Mouse (Mus musculus): Measurements from ENCODE around the gene Vti1a. TPM values are rescaled to one million over a fixed set of nuclear protein-coding genes. Genes with fewer than 3 reads are reported as not detected.

Vti1a gene
- polyA plus RNA-seq, 1 experiment: 17.8 TPM

DNA sequence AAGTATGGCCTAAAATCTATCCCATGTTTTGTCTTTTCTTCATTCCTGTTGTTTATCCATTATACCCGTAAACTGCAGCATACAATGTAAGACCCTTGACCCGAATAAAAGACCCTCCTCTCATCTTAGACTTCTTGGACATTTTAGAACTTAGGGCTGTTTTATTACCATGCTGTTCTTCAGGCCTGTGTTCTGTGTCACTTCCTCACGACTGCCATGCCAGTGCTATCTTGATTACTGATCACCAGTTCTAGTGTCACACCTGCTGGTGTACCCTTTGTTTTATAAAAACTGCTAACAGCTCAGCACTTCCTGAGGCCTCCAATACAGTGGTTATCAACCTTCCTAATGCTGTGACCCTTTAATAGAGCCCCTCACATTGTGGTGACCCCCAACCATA lies 20.5 kb upstream of the Vti1a start:
- Histone ChIP-seq H3K4me1 (ENCODE audit: control insufficient read depth, insufficient read depth, insufficient read length, low read length) (peaks cover 3% of the 10 kb centered on the region; the same call in 1 of the 2 replicates), H3K4me3 (ENCODE audit: insufficient read depth, low read depth, low read length) (no peak overlapping the region), H3K27ac (replicated peaks; ENCODE audit: low read depth, low read length) (no peak overlapping the region)

DNA sequence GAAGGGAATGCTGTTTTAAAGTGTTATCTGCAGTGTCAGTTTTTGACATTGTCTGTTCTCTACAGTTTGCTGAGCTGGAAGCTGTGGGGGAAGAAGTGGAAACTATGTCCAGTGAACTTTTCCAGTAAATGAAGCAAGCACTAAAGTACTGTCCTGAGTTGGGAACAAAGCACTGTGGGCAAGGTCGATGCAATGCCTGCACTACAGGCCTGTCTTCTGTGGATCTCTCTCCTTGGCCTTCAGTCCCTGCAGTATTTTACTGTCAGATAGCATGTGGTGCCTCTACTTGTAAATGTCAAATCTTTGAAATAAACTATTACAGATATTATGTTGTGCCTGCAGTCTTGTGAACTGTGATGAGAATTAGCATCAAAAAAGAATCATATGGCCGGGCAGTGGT lies 19.8 kb upstream of the Vti1a start:
- no peak overlapping the region for H3K27ac ChIP-seq (replicated peaks; ENCODE audit: low read depth, low read length)
- H3K4me1 ChIP-seq (ENCODE audit: control insufficient read depth, insufficient read depth, insufficient read length, low read length): peaks cover 3% of the 10 kb centered on the region; the same call in 1 of the 2 replicates
- H3K4me3 ChIP-seq (ENCODE audit: insufficient read depth, low read depth, low read length): no peak overlapping the region

DNA sequence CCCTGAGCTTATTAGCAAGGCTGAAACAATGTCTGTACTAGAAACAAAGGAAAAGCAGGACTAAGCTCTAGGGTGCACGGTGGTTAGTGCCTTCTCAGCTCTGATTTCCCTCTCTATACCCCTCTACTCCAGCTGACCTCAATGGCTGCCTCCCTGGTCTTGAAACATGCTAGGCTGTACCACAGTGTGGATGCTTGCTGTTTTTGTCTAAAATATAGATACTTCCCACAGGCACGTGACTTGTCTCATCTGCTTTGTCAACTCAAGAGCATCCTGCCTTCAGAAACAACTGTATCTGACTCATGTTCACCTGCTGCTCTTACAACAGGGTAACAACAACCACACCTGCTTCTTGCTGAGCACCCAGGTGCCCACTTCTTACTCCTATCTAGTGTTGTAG lies 18.6 kb upstream of the Vti1a start:
- peaks cover 3% of the 10 kb centered on the region; the same call in 1 of the 2 replicates for H3K4me1 ChIP-seq (ENCODE audit: control insufficient read depth, insufficient read depth, insufficient read length, low read length)

DNA sequence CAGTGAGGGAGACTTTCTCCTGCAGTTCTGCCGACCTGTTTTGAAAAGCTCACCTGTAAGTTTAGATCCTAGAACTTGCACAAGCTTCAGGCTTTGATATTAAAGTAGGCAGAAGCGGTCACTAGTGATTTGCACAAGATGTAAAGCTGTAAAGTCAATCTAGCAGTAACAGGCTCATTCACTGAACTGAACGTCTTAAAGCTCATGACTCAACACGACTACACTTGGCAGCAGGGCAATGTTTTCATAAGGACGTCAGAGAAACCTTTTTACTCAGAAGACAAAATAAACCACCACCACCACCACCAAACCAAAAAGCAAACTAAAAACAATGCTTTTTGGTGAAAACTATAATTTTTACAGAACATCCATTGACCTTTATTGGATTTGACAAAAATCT lies 18.1 kb upstream of the Vti1a start:
- no peak overlapping the region for H3K4me3 ChIP-seq (ENCODE audit: insufficient read depth, low read depth, low read length)
- H3K27ac ChIP-seq (replicated peaks; ENCODE audit: low read depth, low read length): no peak overlapping the region
- peaks cover 2% of the 10 kb centered on the region; the same call in 1 of the 2 replicates for H3K4me1 ChIP-seq (ENCODE audit: control insufficient read depth, insufficient read depth, insufficient read length, low read length)

More for the DNA sequence above, 18.6 kb upstream of the Vti1a start:
- Histone ChIP-seq H3K4me3 (ENCODE audit: insufficient read depth, low read depth, low read length) (no peak overlapping the region), H3K27ac (replicated peaks; ENCODE audit: low read depth, low read length) (no peak overlapping the region)

DNA sequence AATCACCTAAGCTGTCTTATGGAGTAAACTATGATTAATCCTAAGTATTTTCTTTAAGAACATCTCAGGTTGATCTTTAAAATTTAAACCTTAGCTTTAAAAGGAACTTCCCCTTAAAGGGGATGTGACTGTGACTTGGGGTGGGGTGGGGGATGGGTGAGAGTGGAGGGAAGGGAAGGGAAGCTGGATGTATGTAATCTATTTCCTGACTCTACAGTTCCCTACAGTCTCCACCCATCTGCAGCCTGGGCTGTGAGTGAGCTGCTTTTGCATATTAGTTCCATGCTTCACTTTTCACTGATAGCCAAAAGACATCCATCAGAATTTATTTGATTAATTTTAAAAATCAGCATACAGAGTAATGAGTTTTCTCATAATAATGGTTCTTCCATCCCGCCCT lies 16.7 kb upstream of the Vti1a start:
- Histone ChIP-seq H3K27ac (replicated peaks; ENCODE audit: low read depth, low read length) (no peak overlapping the region), H3K4me3 (ENCODE audit: insufficient read depth, low read depth, low read length) (no peak overlapping the region)

DNA sequence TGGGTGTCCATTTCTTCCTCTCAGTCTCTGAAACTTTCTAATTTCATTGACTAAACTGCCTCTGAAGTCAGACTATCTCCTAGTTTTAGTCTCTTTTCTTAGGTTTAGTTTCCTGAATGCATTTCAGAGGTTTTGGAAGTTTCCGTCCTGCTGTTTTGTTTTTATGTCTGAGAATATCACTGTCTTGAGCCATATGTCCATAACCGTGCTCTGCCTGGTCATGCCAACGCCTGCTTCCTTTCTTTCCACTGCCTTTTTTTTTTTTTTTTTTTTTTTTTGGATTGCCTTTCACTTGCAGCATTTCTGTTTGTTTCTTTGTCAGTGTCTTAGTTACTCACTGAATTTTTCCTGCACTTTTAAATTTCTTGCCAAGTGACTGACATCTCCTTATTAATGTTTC lies 15.6 kb upstream of the Vti1a start:
- Histone ChIP-seq H3K4me3 (ENCODE audit: insufficient read depth, low read depth, low read length) (no peak overlapping the region), H3K4me1 (ENCODE audit: control insufficient read depth, insufficient read depth, insufficient read length, low read length) (no peaks in the 10 kb centered on the region), H3K27ac (replicated peaks; ENCODE audit: low read depth, low read length) (no peak overlapping the region)

More for the DNA sequence above, 16.7 kb upstream of the Vti1a start:
- no peaks in the 10 kb centered on the region for H3K4me1 ChIP-seq (ENCODE audit: control insufficient read depth, insufficient read depth, insufficient read length, low read length)

DNA sequence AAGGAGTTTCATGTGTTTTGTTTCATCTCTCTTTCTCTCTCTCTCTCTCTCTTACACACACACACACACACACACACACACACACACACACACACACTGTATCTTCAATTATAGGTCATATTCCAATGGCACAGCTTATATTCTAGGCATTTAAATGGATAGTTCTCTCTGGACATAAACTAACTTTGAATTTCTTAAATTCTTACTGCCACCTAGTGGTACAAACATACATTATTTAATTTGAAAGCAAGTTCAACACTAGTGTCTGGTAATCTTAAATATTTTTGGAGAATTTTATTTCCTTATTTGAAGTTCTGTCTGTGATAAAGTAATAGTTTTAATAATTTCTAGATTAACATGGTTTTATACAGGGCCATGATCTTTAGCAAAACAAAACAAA lies 11.1 kb upstream of the Vti1a start:
- H3K27ac ChIP-seq (replicated peaks; ENCODE audit: low read depth, low read length): no peak overlapping the region
- H3K4me3 ChIP-seq (ENCODE audit: insufficient read depth, low read depth, low read length): no peak overlapping the region
- H3K4me1 ChIP-seq (ENCODE audit: control insufficient read depth, insufficient read depth, insufficient read length, low read length): no peaks in the 10 kb centered on the region

DNA sequence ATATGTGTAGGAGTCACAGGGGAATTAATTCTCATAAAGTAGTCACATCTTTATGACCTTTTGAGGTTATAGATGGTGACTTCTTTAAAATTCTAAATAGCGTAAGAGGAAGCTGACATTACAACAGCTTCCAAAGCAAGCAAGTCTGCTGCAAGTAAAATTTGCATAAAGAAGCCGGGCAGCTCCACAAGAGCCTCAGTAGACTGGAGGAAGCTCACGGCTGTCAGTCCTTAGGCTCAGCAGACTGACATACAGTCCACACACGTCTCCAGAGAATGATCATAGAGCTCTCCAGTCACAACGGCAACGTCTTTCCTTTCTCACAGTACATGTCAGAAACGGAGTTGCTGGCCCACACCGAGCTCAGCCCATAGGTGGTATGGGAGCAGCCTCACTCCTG lies 4.2 kb upstream of the Vti1a start:
- Histone ChIP-seq H3K27ac (replicated peaks; ENCODE audit: low read depth, low read length) (no peak overlapping the region), H3K4me1 (ENCODE audit: control insufficient read depth, insufficient read depth, insufficient read length, low read length) (0 out of 2 replicates have a peak, but pooled peaks cover 1% of the 10 kb centered on the region), H3K4me3 (ENCODE audit: insufficient read depth, low read depth, low read length) (no peak overlapping the region)

DNA sequence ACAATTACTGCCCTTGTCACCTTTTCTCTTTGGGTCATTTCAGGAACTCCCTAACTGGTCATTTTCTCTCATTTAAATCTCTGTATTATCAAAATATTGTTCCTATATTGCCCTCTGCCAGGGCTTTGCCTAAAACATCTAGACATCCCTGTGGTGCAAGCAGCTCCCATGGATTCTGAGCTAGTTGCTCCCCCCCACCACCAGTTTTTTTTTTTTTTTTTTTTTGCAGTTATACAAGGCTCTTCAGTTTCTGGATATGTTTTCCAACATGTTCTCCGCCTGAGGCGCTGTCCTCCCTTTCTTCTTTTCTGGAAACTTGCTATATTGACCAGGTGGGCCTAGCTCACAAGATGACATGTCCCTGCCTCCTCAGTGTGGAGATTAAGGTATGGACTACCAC lies 2.4 kb upstream of the Vti1a start:
- Histone ChIP-seq H3K4me1 (ENCODE audit: control insufficient read depth, insufficient read depth, insufficient read length, low read length) (0 out of 2 replicates have a peak, but pooled peaks cover 2% of the 10 kb centered on the region), H3K27ac (replicated peaks; ENCODE audit: low read depth, low read length) (no peak overlapping the region), H3K4me3 (ENCODE audit: insufficient read depth, low read depth, low read length) (no peak overlapping the region)

DNA sequence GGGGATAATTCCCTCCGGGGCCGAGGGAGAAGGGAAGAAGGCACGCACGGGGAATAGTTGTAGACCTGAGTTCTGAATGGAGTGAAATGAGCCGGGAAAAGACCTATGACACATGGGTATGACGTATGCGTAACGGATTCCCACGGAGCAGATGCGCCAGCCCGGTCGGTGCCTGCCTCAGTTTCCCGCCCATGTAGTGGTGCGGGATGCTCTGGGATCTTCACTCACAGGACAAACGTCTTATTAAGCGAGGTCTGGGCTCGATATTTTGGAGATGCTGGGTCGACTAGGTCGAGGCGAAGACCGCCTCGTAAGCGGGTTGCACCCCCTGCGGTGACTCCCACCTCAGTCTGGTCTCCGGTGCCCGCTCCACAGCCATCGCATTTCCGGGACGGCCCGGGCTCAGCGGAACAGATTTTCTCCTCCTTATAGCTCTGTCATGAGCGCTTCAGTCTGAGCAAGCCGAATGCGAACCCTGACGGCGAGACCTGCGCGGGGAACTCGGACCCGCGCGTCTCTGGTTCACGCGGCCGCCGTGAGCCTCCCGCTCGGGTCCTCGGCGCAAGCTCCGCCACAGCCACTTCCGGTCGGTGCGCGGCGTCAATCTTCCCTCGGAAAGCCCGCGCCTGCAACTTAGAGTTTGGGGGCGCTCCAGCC lies 515 bp upstream of the Vti1a start, which contains the start of gene Zdhhc6:
Gene Zdhhc6, minus strand, starts transcription at position 581 of the 657 bp plus-strand sequence.
- Histone ChIP-seq H3K4me1 (ENCODE audit: control insufficient read depth, insufficient read depth, insufficient read length, low read length) (0 out of 2 replicates have a peak, but pooled peaks cover 2% of the 10 kb centered on the region), H3K4me3 (ENCODE audit: insufficient read depth, low read depth, low read length) (peak within 1 kb of the TSS; percentile 95), H3K27ac (replicated peaks; ENCODE audit: low read depth, low read length) (peak within 1 kb of the TSS; percentile 90)

DNA sequence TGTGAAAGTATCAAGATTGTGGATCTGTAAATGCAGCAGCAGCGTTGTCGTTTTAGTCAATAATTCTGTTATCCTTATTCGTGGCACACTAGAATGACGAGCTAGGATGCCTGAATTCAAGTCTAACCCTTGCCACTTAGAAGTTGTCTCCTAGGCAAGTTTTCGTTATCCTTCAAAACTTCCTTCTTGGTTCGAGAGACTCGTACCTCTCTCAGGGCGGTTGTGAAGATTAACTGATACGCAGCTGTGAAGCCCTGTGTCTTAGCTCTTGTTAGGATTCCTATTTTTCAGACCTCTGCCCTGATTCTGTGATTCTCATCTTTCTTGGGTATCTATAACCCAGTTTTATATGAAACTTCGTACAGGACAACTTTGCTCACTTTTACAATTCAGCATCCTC lies 806 bp downstream of the Vti1a start:
- 0 out of 2 replicates have a peak, but pooled peaks cover 2% of the 10 kb centered on the region for H3K4me1 ChIP-seq (ENCODE audit: control insufficient read depth, insufficient read depth, insufficient read length, low read length)
- peak overlapping the region; percentile 95 for H3K4me3 ChIP-seq (ENCODE audit: insufficient read depth, low read depth, low read length)
- no peak overlapping the region for H3K27ac ChIP-seq (replicated peaks; ENCODE audit: low read depth, low read length)

DNA sequence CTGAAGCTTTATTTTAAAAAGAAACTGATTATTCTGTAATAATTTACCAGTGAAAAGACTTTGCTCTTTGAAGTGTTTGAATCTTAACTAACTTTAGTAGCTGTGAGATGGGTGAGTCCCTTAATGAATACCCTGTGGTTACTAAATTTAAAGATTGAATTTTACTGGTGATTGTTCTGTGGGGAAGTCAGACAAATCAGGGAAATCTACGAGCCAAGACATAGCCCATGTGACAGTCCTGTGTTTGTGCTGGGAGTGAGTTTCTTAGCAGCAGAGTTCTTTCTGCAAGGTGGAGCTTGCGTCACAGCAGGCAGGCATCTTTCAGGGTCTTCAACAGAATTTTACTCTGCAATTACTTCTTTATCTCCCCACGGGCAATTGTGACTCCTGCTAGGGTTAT lies 2.9 kb downstream of the Vti1a start:
- no peak overlapping the region for H3K27ac ChIP-seq (replicated peaks; ENCODE audit: low read depth, low read length)
- 0 out of 2 replicates have a peak, but pooled peaks cover 2% of the 10 kb centered on the region for H3K4me1 ChIP-seq (ENCODE audit: control insufficient read depth, insufficient read depth, insufficient read length, low read length)
- no peak overlapping the region for H3K4me3 ChIP-seq (ENCODE audit: insufficient read depth, low read depth, low read length)

DNA sequence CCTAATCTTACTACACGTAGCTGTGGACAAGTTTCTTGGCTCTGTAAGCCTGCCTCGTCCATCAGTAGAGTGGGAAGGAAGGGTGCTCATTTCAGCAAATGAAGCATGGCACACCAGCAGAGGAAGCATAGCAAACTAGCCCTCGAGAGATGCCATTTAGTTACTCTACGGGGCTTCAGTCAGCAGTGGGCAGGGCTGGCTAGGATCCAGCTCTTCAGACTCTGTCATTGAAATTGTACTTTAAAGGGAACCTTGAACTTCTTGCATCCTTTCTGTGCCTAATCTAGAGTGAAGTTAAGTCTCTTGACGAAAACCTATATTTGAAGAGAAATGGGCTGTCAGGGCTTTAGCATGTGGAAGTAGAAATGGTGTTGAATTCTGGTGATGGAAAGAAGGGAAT lies 3.4 kb downstream of the Vti1a start:
- H3K4me1 ChIP-seq (ENCODE audit: control insufficient read depth, insufficient read depth, insufficient read length, low read length): 0 out of 2 replicates have a peak, but pooled peaks cover 2% of the 10 kb centered on the region
- H3K27ac ChIP-seq (replicated peaks; ENCODE audit: low read depth, low read length): no peak overlapping the region
- H3K4me3 ChIP-seq (ENCODE audit: insufficient read depth, low read depth, low read length): no peak overlapping the region

DNA sequence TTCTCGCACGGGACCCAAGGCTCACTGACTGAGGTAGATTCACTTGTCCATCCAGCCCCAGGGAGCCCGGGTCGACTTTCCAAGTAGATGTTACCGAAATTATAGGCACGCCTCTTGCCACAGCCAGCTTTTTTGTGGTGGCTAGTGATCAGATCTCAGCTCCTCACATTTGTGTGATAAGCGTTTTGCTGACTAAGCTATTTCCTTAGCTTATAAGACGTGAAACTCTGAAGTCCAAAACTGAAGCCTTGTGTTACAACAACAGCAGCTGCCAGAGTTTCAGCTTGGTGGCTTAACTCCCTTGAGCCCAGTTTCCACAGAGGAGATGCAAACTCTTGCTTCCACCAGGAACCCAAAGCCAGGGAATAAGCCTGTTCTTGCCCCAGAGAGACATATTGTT lies 6.5 kb downstream of the Vti1a start:
- Histone ChIP-seq H3K4me3 (ENCODE audit: insufficient read depth, low read depth, low read length) (no peak overlapping the region), H3K27ac (replicated peaks; ENCODE audit: low read depth, low read length) (no peak overlapping the region), H3K4me1 (ENCODE audit: control insufficient read depth, insufficient read depth, insufficient read length, low read length) (no peaks in the 10 kb centered on the region)

DNA sequence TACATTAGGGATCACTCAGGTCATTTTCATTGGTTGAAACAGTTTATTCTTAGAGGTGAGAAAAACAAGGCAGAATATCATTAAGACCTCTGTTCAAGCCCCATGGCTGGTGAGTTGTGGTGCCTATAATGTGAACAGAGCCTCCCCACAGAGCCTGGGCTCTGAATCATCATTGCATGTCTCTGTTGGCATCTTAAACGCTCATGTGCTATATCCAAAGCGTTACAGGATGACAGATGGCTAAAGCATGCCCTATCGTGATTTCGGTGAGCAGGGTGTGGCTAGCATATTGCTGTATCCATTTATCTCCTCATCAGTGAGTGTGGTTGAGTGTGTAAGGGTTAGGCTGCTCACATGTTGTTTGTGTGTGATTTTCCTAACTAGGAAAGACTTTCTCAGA lies 11.4 kb downstream of the Vti1a start:
- Histone ChIP-seq H3K4me3 (ENCODE audit: insufficient read depth, low read depth, low read length) (no peak overlapping the region), H3K4me1 (ENCODE audit: control insufficient read depth, insufficient read depth, insufficient read length, low read length) (no peaks in the 10 kb centered on the region), H3K27ac (replicated peaks; ENCODE audit: low read depth, low read length) (no peak overlapping the region)

DNA sequence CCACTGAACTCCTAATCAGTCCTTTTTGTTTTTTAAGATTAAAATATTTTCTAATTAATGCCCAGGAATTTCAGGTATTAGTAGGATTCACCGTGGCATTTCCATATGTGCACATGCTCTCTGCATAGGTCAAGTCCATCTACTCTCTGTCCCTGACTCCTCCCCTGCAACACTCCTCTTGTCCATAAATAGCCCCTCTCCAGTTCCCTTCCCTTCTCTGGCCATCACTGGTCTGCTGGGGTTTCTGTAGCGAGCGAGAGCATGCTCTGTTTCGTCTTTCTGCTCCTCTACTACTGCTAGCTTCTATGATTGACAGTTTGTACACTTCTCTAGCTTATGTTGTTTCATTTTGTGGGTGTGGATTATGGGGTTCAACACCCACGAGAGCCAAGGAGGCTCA lies 15.7 kb downstream of the Vti1a start:
- no peak overlapping the region for H3K27ac ChIP-seq (replicated peaks; ENCODE audit: low read depth, low read length)

More for the DNA sequence above, 15.7 kb downstream of the Vti1a start:
- H3K4me1 ChIP-seq (ENCODE audit: control insufficient read depth, insufficient read depth, insufficient read length, low read length): no peaks in the 10 kb centered on the region
- H3K4me3 ChIP-seq (ENCODE audit: insufficient read depth, low read depth, low read length): no peak overlapping the region

All from brown adipose tissue, adult 24 weeks (tissue).